11 mouse cellular contexts compared by ENCODE assay signal in genomic region chr19:34265604-34266193, GRCm38 (mm10). TPM values are rescaled to one million over a fixed set of nuclear protein-coding genes. Genes with fewer than 3 reads are reported as not detected.
A peak's percentile ranks its signal among the peaks of the same experiment; 100 is the strongest.
DNase-seq lines count a peak whose midpoint lies in the region; ATAC-seq lines count a peak whose summit lies in the region.
"Had no signal": no experiment of that assay in that cellular context is flagged by ENCODE, and none has a peak within 500 bp of the region (broad histone marks: within the 10 kb centered on the region; RNA-seq: fewer than 3 reads in every experiment).

No protein-coding gene starts in this region.

- H3K4me1 ChIP-seq in neural tube, embryonic 15.5 days, result no peaks in the 10 kb centered on the region
- H3K4me1 ChIP-seq: forebrain, embryonic 13.5 days; liver, embryonic 12.5 days; midbrain, embryonic 12.5 days had no signal

- H3K27ac ChIP-seq in neural tube, embryonic 15.5 days (replicated peaks), result 0 out of 2 replicates have a peak overlapping the region, but pooled peaks have one; percentile 28
- H3K27ac ChIP-seq: forebrain, embryonic 13.5 days; liver, embryonic 12.5 days; midbrain, embryonic 12.5 days had no signal

- intact Hi-C loops in gastrocnemius, postnatal 14 days (cut with DNase I; ENCODE audit: low total_unique reads), result no loop called here

- H3K9ac ChIP-seq in neural tube, embryonic 15.5 days (replicated peaks), result no peak overlapping the region
- H3K9ac ChIP-seq: forebrain, embryonic 13.5 days; liver, embryonic 12.5 days; midbrain, embryonic 12.5 days had no signal

- no peaks in the 10 kb centered on the region for H3K9me3 ChIP-seq in neural tube, embryonic 15.5 days (replicated peaks)
- H3K9me3 ChIP-seq: forebrain, embryonic 13.5 days; liver, embryonic 12.5 days; midbrain, embryonic 12.5 days had no signal

- ATAC-seq in neural tube, embryonic 15.5 days (ENCODE audit: low FRiP score), result no peak
- ATAC-seq: forebrain, embryonic 13.5 days; liver, embryonic 12.5 days had no signal

- DNase-seq in gastrocnemius, adult 18-20 months (ENCODE audit: low spot score), result peak; percentile 9
- no peak for DNase-seq in gastrocnemius, postnatal 14 days
- no peak for DNase-seq in neural tube, embryonic 10.5 days (ENCODE audit: extremely low spot score, low spot score)
- peak; percentile 42 for DNase-seq in heart, postnatal 4 days
- no peak for DNase-seq in T-cell, adult 2 months (ENCODE audit: low spot score)
- no peak for DNase-seq in cerebellum, adult 8-10 months
- no peak for DNase-seq in embryo, embryonic 11 days

- H3K4me2 ChIP-seq in neural tube, embryonic 15.5 days, result no peak overlapping the region
- H3K4me2 ChIP-seq: forebrain, embryonic 13.5 days; liver, embryonic 12.5 days; midbrain, embryonic 12.5 days had no signal

- H3K27me3 ChIP-seq in neural tube, embryonic 15.5 days (replicated peaks), result no peaks in the 10 kb centered on the region
- H3K27me3 ChIP-seq: forebrain, embryonic 13.5 days; liver, embryonic 12.5 days; midbrain, embryonic 12.5 days had no signal

- 63% methylated on average over 5 of the region's 5 CpGs for WGBS in neural tube, embryonic 15.5 days

- H3K4me3 ChIP-seq in neural tube, embryonic 15.5 days (replicated peaks), result no peak overlapping the region
- H3K4me3 ChIP-seq: forebrain, embryonic 13.5 days; liver, embryonic 12.5 days; midbrain, embryonic 12.5 days had no signal

- H3K36me3 ChIP-seq in neural tube, embryonic 15.5 days, result no peaks in the 10 kb centered on the region
- H3K36me3 ChIP-seq: liver, embryonic 12.5 days; midbrain, embryonic 12.5 days had no signal

RNA-seq across cellular contexts. Expression of gene Acta2, which starts 10.3 kb away (rescaled TPM):
- 10 to 100 TPM; 51.7 to 82.1 TPM for total RNA-seq in gastrocnemius, adult 18-20 months (2021)
- total RNA-seq in gastrocnemius, postnatal 14 days (2021), result 100 to 1,000 TPM; 433 to 628 TPM
- polyA plus RNA-seq in neural tube, embryonic 15.5 days (2015; fragmentation: Nextera tagmentation; extraction: Ambion mirVana), result 21.1 and 200 TPM in 2 replicates
- total RNA-seq in heart, postnatal 4 days (2021), result 1,000 to 10,000 TPM; 1,243 to 1,503 TPM

RNA-seq across cellular contexts. Expression of gene Fas, which starts 24.8 kb away (rescaled TPM):
- total RNA-seq in gastrocnemius, adult 18-20 months (2021), result 1 to 10 TPM; 3.8 to 5.9 TPM
- 1 to 10 TPM; 2.8 to 6.0 TPM for total RNA-seq in gastrocnemius, postnatal 14 days (2021)
- 1.4 and 2.1 TPM in 2 replicates for polyA plus RNA-seq in neural tube, embryonic 15.5 days (2015; fragmentation: Nextera tagmentation; extraction: Ambion mirVana)
- total RNA-seq in heart, postnatal 4 days (2021), result 1 to 10 TPM; 4.3 to 4.6 TPM

Comparison
In these comparisons a context has a peak if more than half of its experiments do, and no peak if none do; other contexts are left out.
1. DNase-seq: peak in gastrocnemius, adult 18-20 months (single experiment) and heart, postnatal 4 days (single experiment); none in gastrocnemius, postnatal 14 days (single experiment), neural tube, embryonic 10.5 days (single experiment), T-cell, adult 2 months (single experiment), cerebellum, adult 8-10 months (single experiment) and embryo, embryonic 11 days (single experiment).
2. RNA of gene Acta2, which starts 10.3 kb away (total RNA-seq): 1,243 to 1,503 TPM in heart, postnatal 4 days and 433 to 628 TPM in gastrocnemius, postnatal 14 days; 51.7 to 82.1 TPM in gastrocnemius, adult 18-20 months; every median in the first group is over 4 times any median in the second.